Mouse (Mus musculus) kidney, adult 2 months (tissue): ENCODE results near the gene Hcn3. TPM values are rescaled to one million over a fixed set of nuclear protein-coding genes. Genes with fewer than 3 reads are reported as not detected.
A peak's percentile ranks its signal among the peaks of the same experiment; 100 is the strongest.

Experiments
- DNase-seq: peaks from one replicate; pipeline ENCODE4 v3.0.0; 2021
- H3K27ac ChIP-seq: fragments of 200-500 bp; 2 replicates; pipeline ENCODE4 v1.5.1; 2012; ENCODE audit warnings: low read depth, low read length, control low read depth, inconsistent platforms; ENCODE audit not compliant: insufficient read depth
- H3K27me3 ChIP-seq: fragments of 200-500 bp; replicated peaks from 2 replicates; pipeline ENCODE4 v1.6.1; 2012; ENCODE audit warnings: mild to moderate bottlenecking, moderate library complexity, low read length, inconsistent platforms; ENCODE audit not compliant: control insufficient read depth, insufficient read depth
- H3K36me3 ChIP-seq: fragments of 200-500 bp; 2 replicates; pipeline ENCODE4 v1.6.1; 2012; ENCODE audit warnings: mild to moderate bottlenecking, moderate library complexity, low read length, inconsistent platforms; ENCODE audit not compliant: control insufficient read depth, insufficient read depth
- H3K4me1 ChIP-seq: fragments of 200-500 bp; 2 replicates; pipeline ENCODE4 v1.6.1; 2011; ENCODE audit warnings: low read length; ENCODE audit not compliant: control insufficient read depth, insufficient read depth
- H3K4me3 ChIP-seq: fragments of 200-500 bp; 2 replicates; pipeline ENCODE4 v1.5.1; 2011; ENCODE audit warnings: mild to moderate bottlenecking, low read depth, low read length, control low read depth; ENCODE audit not compliant: insufficient read depth
- CTCF ChIP-seq: fragments of 200-500 bp; conservative IDR thresholded peaks from 2 replicates; pipeline ENCODE4 v1.5.1; 2011; ENCODE audit warnings: low read depth, mild to moderate bottlenecking, control low read depth, low read length, moderate library complexity, mixed read lengths; ENCODE audit not compliant: insufficient read depth, insufficient read length
- POLR2A ChIP-seq: fragments of 200-500 bp; IDR thresholded peaks from one replicate; pipeline ENCODE4 v1.6.1; 2011; ENCODE audit warnings: low read depth, low read length, control low read depth
- WGBS: fragments of 180-500 bp; shearing (Covaris S2); methylation state at CpG from one replicate; pipeline ENCODE4 v1.1.7; 2018; 5-methylcytosine and 5-hydroxymethylcytosine counted together
- polyA plus RNA-seq: library from polyadenylated mRNA; depleted of rRNA; stranded (reverse); fragments of >200 nt; gene quantifications from 2 replicates; pipeline ENCODE4 v1.2.3, GENCODE M21; 2012

Hcn3 gene
- polyA plus RNA-seq, 1 experiment, result 1.4 TPM

- TF ChIP-seq POLR2A, result no peak
- no peak for TF ChIP-seq CTCF
- Histone ChIP-seq H3K4me3 (no peak overlapping the region), H3K27ac (no peak overlapping the region), H3K36me3 (no peaks in the 10 kb centered on the region), H3K27me3 (no peaks in the 10 kb centered on the region), H3K4me1 (no peaks in the 10 kb centered on the region)
- DNase-seq, result no peak
- 77% methylated on average over 18 of the region's 18 CpGs for WGBS
These were observed 27.9 kb upstream of the Hcn3 start for GRCm38 (mm10) chr3:89187690-89188477.

GRCm38 (mm10) chr3:89187197-89187596 is 27.2 kb upstream of the Hcn3 start:
- H3K36me3 ChIP-seq, result no peaks in the 10 kb centered on the region
- WGBS, result 56% methylated on average over 23 of the region's 23 CpGs
- no peak overlapping the region for H3K27ac ChIP-seq

GRCm38 (mm10) chr3:89183959-89184315 is 23.9 kb upstream of the Hcn3 start:
- DNase-seq, result no peak
- Histone ChIP-seq H3K4me1 (no peaks in the 10 kb centered on the region), H3K4me3 (no peak overlapping the region), H3K27me3 (no peaks in the 10 kb centered on the region), H3K27ac (no peak overlapping the region), H3K36me3 (no peaks in the 10 kb centered on the region; the same call in 1 of the 2 replicates)
- TF ChIP-seq POLR2A (no peak), CTCF (no peak)
- 68% methylated on average over 6 of the region's 6 CpGs for WGBS

More at GRCm38 (mm10) chr3:89187197-89187596, 27.2 kb upstream of the Hcn3 start:
- DNase-seq, result no peak
- TF ChIP-seq CTCF (no peak), POLR2A (no peak)
- H3K4me1 ChIP-seq, result no peaks in the 10 kb centered on the region
- H3K4me3 ChIP-seq, result no peak overlapping the region
- H3K27me3 ChIP-seq, result no peaks in the 10 kb centered on the region

- H3K27ac ChIP-seq, result peak within 1 kb of the TSS; percentile 36; the same call in 1 of the 2 replicates
- 8% methylated on average over 39 of the region's 39 CpGs for WGBS
- peak within 1 kb of the TSS; percentile 82 for H3K4me3 ChIP-seq
- DNase-seq, result peak; percentile 87
- peak; percentile 72 for TF ChIP-seq POLR2A
- no peak for TF ChIP-seq CTCF
- H3K4me1 ChIP-seq, result peaks cover under 1% of the 10 kb centered on the region
- H3K27me3 ChIP-seq, result no peaks in the 10 kb centered on the region
- no peaks in the 10 kb centered on the region; the same call in 1 of the 2 replicates for H3K36me3 ChIP-seq
These were observed 23.3 kb upstream of the Hcn3 start, which contains the start of gene Fam189b for GRCm38 (mm10) chr3:89183058-89183958. Gene Fam189b, plus strand, starts transcription at chr3:89183143.

GRCm38 (mm10) chr3:89182531-89183057 is 22.6 kb upstream of the Hcn3 start:
- no peak for DNase-seq
- Histone ChIP-seq H3K36me3 (no peaks in the 10 kb centered on the region; the same call in 1 of the 2 replicates), H3K27me3 (no peaks in the 10 kb centered on the region), H3K4me3 (no peak overlapping the region), H3K27ac (no peak overlapping the region), H3K4me1 (peaks cover 4% of the 10 kb centered on the region)
- TF ChIP-seq CTCF, result no peak
- no peak for TF ChIP-seq POLR2A
- 40% methylated on average over 7 of the region's 7 CpGs for WGBS

- 92% methylated on average over 27 of the region's 27 CpGs for WGBS
- Histone ChIP-seq H3K4me1 (peaks cover 4% of the 10 kb centered on the region), H3K4me3 (no peak overlapping the region), H3K36me3 (no peaks in the 10 kb centered on the region; the same call in 1 of the 2 replicates), H3K27me3 (no peaks in the 10 kb centered on the region), H3K27ac (no peak overlapping the region)
- no peak for DNase-seq
- TF ChIP-seq POLR2A (no peak), CTCF (no peak)
These were observed 21.9 kb upstream of the Hcn3 start for GRCm38 (mm10) chr3:89181749-89182500.
